Mouse (Mus musculus): Measurements from ENCODE around the gene Trnau1ap. TPM values are rescaled to one million over a fixed set of nuclear protein-coding genes. Genes with fewer than 3 reads are reported as not detected.
A peak's percentile ranks its signal among the peaks of the same experiment; 100 is the strongest.
"Not testable (repeated sequence)": the region's sequence is repeated elsewhere in the genome, so short reads cannot be mapped to it uniquely, and the experiment has no call there.

The Trnau1ap gene
- polyA plus RNA-seq, 1 experiment from 2014 or later = 78.0 TPM

GRCm38 (mm10) chr4:132308437-132309139, 20.8 kb downstream of the Trnau1ap start:
- Histone ChIP-seq H3K9ac (ENCODE audit: low read length) (peak overlapping the region; percentile 96), H3K9me3 (ENCODE audit: control insufficient read depth, low read length) (no peaks in the 10 kb centered on the region), H3K4me1 (ENCODE audit: control insufficient read depth, insufficient read depth, low read length) (peaks cover 9% of the 10 kb centered on the region), H3K27me3 (ENCODE audit: control insufficient read depth, insufficient read depth, low read length) (no peaks in the 10 kb centered on the region), H3K4me2 (peak overlapping the region; percentile 96), H3K4me3 (ENCODE audit: low read depth, low read length) (peak overlapping the region; percentile 84), H3K27ac (ENCODE audit: low read depth, low read length) (peak overlapping the region; percentile 69), H3K36me3 (ENCODE audit: control insufficient read depth, insufficient read depth, low read length) (peaks cover 9% of the 10 kb centered on the region)
- 2% methylated on average over 41 of the region's 41 CpGs for WGBS
- DNase-seq (ENCODE audit: low spot score, missing footprints) (peak; percentile 98), ATAC-seq (ENCODE audit: low FRiP score) (peak; percentile 93)

DNA sequence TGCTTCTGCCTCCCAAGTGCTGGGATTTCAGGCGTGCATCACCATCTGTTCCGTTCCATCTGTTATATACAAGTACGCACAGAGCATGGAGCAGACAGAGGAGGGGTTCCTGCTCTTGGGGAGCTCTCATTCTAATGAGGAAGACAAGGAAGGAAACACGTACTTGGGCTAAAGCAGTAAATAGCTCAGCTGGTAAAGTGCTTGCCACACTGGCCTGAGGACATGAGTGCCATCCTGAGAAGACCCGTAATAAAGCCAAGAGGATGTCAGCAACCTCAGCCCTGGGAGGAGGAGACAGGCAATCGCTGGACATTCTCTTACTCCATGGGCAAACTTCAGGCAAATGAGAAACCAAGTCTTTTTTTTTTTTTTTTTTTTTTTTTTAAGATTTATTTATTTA, 23.3 kb downstream of the Trnau1ap start:
- H3K9ac ChIP-seq (ENCODE audit: low read length) = no peak overlapping the region
- no peak overlapping the region for H3K4me3 ChIP-seq (ENCODE audit: low read depth, low read length)
- no peaks in the 10 kb centered on the region for H3K9me3 ChIP-seq (ENCODE audit: control insufficient read depth, low read length)
- peaks cover 14% of the 10 kb centered on the region for H3K4me1 ChIP-seq (ENCODE audit: control insufficient read depth, insufficient read depth, low read length)
- H3K27me3 ChIP-seq (ENCODE audit: control insufficient read depth, insufficient read depth, low read length) = no peaks in the 10 kb centered on the region
- ATAC-seq (ENCODE audit: low FRiP score) (no peak), DNase-seq (ENCODE audit: low spot score, missing footprints) (no peak)
- no peak overlapping the region for H3K27ac ChIP-seq (ENCODE audit: low read depth, low read length)
- peaks cover 7% of the 10 kb centered on the region for H3K36me3 ChIP-seq (ENCODE audit: control insufficient read depth, insufficient read depth, low read length)
- WGBS = 85% methylated on average over 6 of the region's 6 CpGs
- H3K4me2 ChIP-seq = no peak overlapping the region

DNA sequence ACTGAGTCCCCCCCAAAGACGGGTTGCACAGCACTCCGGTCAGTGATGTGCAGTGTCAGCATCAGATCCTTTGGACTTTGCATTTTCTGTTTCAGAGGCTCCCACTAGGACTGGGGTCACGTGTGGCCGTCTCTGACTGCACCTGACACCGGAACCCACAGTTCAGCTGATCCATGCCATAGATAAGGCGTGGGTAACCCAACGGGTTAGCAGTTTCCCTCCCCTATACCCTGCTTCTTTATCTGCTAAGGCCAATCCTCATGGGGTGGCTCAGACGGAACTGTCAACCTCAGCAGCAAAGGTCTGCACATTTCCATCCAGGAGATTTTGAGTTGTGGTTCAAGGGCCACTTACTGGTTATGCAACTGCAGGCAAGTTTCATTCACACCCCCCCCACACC, 24.1 kb downstream of the Trnau1ap start:
- no peak overlapping the region for H3K4me3 ChIP-seq (ENCODE audit: low read depth, low read length)
- DNase-seq (ENCODE audit: low spot score, missing footprints) = no peak
- no peaks in the 10 kb centered on the region for H3K27me3 ChIP-seq (ENCODE audit: control insufficient read depth, insufficient read depth, low read length)
- no peaks in the 10 kb centered on the region; the same call in 1 of the 2 replicates for H3K36me3 ChIP-seq (ENCODE audit: control insufficient read depth, insufficient read depth, low read length)
- H3K9ac ChIP-seq (ENCODE audit: low read length) = no peak overlapping the region
- no peak overlapping the region for H3K27ac ChIP-seq (ENCODE audit: low read depth, low read length)
- H3K4me2 ChIP-seq = no peak overlapping the region
- H3K4me1 ChIP-seq (ENCODE audit: control insufficient read depth, insufficient read depth, low read length) = peaks cover 14% of the 10 kb centered on the region
- WGBS = 87% methylated on average over 8 of the region's 8 CpGs
- no peaks in the 10 kb centered on the region for H3K9me3 ChIP-seq (ENCODE audit: control insufficient read depth, low read length)
- no peak for ATAC-seq (ENCODE audit: low FRiP score)

DNA sequence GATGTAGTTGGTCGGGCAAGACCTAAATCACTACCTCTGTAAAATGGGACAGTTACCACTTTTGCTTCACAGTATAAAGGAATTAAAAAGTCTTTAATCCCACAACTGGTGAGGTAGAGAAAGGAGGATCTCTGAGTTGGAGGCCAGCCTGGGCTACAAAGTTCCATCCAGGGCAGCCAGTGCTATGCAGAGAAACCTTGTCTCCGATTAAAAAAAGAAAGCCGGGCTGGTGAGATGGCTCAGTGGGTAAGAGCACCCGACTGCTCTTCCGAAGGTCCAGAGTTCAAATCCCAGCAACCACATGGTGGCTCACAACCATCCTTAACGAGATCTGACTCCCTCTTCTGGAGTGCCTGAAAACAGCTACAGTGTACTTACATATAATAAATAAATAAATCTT, 25.9 kb downstream of the Trnau1ap start:
- Histone ChIP-seq H3K9ac (ENCODE audit: low read length) (peak overlapping the region; percentile 60), H3K4me3 (ENCODE audit: low read depth, low read length) (peak overlapping the region; percentile 41), H3K4me2 (peak overlapping the region; percentile 67)
- not testable (repeated sequence) for DNase-seq (ENCODE audit: low spot score, missing footprints); H3K27me3 ChIP-seq (ENCODE audit: control insufficient read depth, insufficient read depth, low read length); H3K27ac ChIP-seq (ENCODE audit: low read depth, low read length); H3K4me1 ChIP-seq (ENCODE audit: control insufficient read depth, insufficient read depth, low read length); H3K9me3 ChIP-seq (ENCODE audit: control insufficient read depth, low read length); ATAC-seq (ENCODE audit: low FRiP score); H3K36me3 ChIP-seq (ENCODE audit: control insufficient read depth, insufficient read depth, low read length)
- 41% methylated on average over 6 of the region's 6 CpGs for WGBS

GRCm38 (mm10) chr4:132302939-132303479, 26.3 kb downstream of the Trnau1ap start, which contains the start of gene Rab42:
Gene Rab42, minus strand, starts transcription at chr4:132303385.
- Histone ChIP-seq H3K4me3 (ENCODE audit: low read depth, low read length) (peak within 1 kb of the TSS; percentile 41), H3K9me3 (ENCODE audit: control insufficient read depth, low read length) (no peaks in the 10 kb centered on the region), H3K27me3 (ENCODE audit: control insufficient read depth, insufficient read depth, low read length) (no peaks in the 10 kb centered on the region), H3K4me2 (peak within 1 kb of the TSS; percentile 67), H3K27ac (ENCODE audit: low read depth, low read length) (no peak within 1 kb of the TSS), H3K9ac (ENCODE audit: low read length) (peak within 1 kb of the TSS; percentile 60), H3K36me3 (ENCODE audit: control insufficient read depth, insufficient read depth, low read length) (no peaks in the 10 kb centered on the region), H3K4me1 (ENCODE audit: control insufficient read depth, insufficient read depth, low read length) (peaks cover 6% of the 10 kb centered on the region; the same call in 1 of the 2 replicates)
- WGBS = 2% methylated on average over 31 of the region's 31 CpGs
- peak; percentile 67 for ATAC-seq (ENCODE audit: low FRiP score)
- peak; percentile 92 for DNase-seq (ENCODE audit: low spot score, missing footprints)

DNA sequence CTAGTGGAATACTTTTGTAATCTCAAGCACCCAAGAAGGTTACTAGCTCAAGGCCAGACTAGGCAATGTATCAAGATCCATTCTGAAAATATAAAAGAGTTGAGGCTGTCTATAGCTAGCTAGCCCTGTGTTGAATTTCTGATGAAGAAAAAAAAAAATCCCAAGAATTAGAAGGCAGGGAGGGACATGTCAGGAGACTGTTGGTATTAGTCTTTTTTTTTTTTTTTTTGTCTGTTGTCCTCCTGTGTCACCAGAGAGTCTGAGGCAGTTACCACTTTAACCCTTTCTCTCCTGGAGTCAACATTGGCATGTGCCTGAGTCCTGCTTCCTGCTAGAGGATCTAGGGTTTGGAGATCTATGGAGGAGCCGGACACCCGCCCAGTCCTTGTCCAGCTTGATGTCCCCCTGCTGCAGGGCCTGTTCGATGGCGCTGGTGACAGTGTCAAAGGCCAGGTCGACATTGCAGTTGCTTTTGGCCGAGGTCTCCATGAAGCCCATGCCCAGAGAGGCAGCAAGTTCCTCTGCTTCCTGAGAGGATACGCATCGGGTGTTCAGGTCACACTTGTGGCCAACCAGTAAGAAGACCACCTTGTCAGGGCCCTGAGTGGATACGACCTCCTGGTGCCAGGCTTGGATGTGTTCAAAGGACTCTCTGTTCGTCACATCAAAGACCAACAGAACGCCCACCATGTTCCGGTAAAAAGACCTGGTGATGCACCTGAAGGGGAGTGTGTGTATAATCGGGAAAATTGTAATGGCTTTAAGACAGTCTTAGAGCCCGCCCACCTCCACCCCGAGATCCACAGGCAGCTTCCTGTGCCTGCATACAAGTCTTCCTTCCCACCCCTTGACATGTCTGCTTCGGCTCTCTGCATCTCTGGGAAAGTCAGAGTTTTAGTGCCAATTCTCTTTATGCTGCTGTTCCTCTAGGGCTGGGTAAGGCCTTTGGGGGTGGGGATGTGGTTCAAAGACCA, 27.1 kb downstream of the Trnau1ap start:
- H3K27ac ChIP-seq (ENCODE audit: low read depth, low read length) = no peak overlapping the region
- DNase-seq (ENCODE audit: low spot score, missing footprints) (no peak), ATAC-seq (ENCODE audit: low FRiP score) (no peak)
- no peaks in the 10 kb centered on the region for H3K27me3 ChIP-seq (ENCODE audit: control insufficient read depth, insufficient read depth, low read length)
- H3K9me3 ChIP-seq (ENCODE audit: control insufficient read depth, low read length) = no peaks in the 10 kb centered on the region
- peak overlapping the region; percentile 67 for H3K4me2 ChIP-seq
- H3K4me3 ChIP-seq (ENCODE audit: low read depth, low read length) = peak overlapping the region; percentile 41
- H3K9ac ChIP-seq (ENCODE audit: low read length) = peak overlapping the region; percentile 60
- H3K36me3 ChIP-seq (ENCODE audit: control insufficient read depth, insufficient read depth, low read length) = no peaks in the 10 kb centered on the region
- 71% methylated on average over 16 of the region's 16 CpGs for WGBS
- H3K4me1 ChIP-seq (ENCODE audit: control insufficient read depth, insufficient read depth, low read length) = peaks cover 6% of the 10 kb centered on the region; the same call in 1 of the 2 replicates

DNA sequence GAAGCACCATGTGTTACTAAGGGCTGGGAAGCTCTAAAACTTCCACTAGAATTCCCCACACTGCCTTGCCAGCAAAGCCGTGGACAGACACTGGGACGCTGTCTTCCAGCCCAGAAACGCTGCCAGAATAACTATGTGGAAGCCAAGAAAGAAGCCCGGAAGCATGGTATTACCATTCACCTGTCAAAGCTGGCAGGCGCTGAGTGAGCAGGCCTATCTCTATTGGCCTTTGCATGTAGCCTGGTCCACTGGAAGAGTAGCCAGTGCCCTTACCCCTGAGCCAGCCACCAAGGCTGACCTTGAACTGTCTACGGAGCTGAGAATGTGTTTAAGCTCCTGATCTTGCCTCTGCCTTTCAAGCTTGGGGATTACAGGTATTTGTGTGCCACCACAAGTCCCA, 27.9 kb downstream of the Trnau1ap start:
- Histone ChIP-seq H3K4me2 (no peak overlapping the region), H3K9me3 (ENCODE audit: control insufficient read depth, low read length) (no peaks in the 10 kb centered on the region), H3K9ac (ENCODE audit: low read length) (no peak overlapping the region), H3K4me3 (ENCODE audit: low read depth, low read length) (no peak overlapping the region), H3K36me3 (ENCODE audit: control insufficient read depth, insufficient read depth, low read length) (no peaks in the 10 kb centered on the region), H3K27ac (ENCODE audit: low read depth, low read length) (no peak overlapping the region), H3K4me1 (ENCODE audit: control insufficient read depth, insufficient read depth, low read length) (peaks cover 6% of the 10 kb centered on the region; the same call in 1 of the 2 replicates), H3K27me3 (ENCODE audit: control insufficient read depth, insufficient read depth, low read length) (no peaks in the 10 kb centered on the region)
- ATAC-seq (ENCODE audit: low FRiP score) (no peak), DNase-seq (ENCODE audit: low spot score, missing footprints) (no peak)
- WGBS = 88% methylated on average over 6 of the region's 6 CpGs

GRCm38 (mm10) chr4:132299849-132300248, 29.5 kb downstream of the Trnau1ap start:
- no peak for ATAC-seq (ENCODE audit: low FRiP score)
- Histone ChIP-seq H3K4me2 (no peak overlapping the region), H3K36me3 (ENCODE audit: control insufficient read depth, insufficient read depth, low read length) (no peaks in the 10 kb centered on the region), H3K4me1 (ENCODE audit: control insufficient read depth, insufficient read depth, low read length) (peaks cover 6% of the 10 kb centered on the region; the same call in 1 of the 2 replicates), H3K9me3 (ENCODE audit: control insufficient read depth, low read length) (no peaks in the 10 kb centered on the region), H3K9ac (ENCODE audit: low read length) (no peak overlapping the region), H3K4me3 (ENCODE audit: low read depth, low read length) (no peak overlapping the region), H3K27ac (ENCODE audit: low read depth, low read length) (no peak overlapping the region), H3K27me3 (ENCODE audit: control insufficient read depth, insufficient read depth, low read length) (no peaks in the 10 kb centered on the region)
- no peak for DNase-seq (ENCODE audit: low spot score, missing footprints)
- 82% methylated on average over 1 of the region's 1 CpGs for WGBS
